Mouse (Mus musculus) monocyte, adult 2 months (primary cell): ENCODE data around the gene Sgip1.

Experiments
- DNase-seq, 2 experiments: peaks; one replicate each; pipeline ENCODE4 v3.0.0; 2022; ENCODE audit warnings: low spot score in 2 of 2, low read depth in 1 of 2

Gene Sgip1

GRCm38 (mm10) chr4:103011823-103012222 lies 270.7 kb downstream of the Sgip1 start:
- no peak for DNase-seq

- no peak for DNase-seq
Observed at GRCm38 (mm10) chr4:103013490-103013889, 272.4 kb downstream of the Sgip1 start.
